Mouse (Mus musculus) neural tube, embryonic 11.5 days (tissue): ENCODE results near the gene Chrne. TPM values are rescaled to one million over a fixed set of nuclear protein-coding genes. Genes with fewer than 3 reads are reported as not detected.

ENCODE experiments used
- polyA plus RNA-seq: library from polyadenylated mRNA; unstranded; fragments of >200 nt; fragmentation: Nextera tagmentation; extraction: Ambion mirVana; gene quantifications from 2 replicates; pipeline ENCODE4 v1.2.1, GENCODE M21; 2014

Chrne gene
- polyA plus RNA-seq, 1 experiment from 2014 or later: not detected

Other genes starting within 250 kb of the Chrne start
- gene Pelp1, start 209.2 kb downstream of the Chrne start, polyA plus RNA-seq: 38.3 and 41.8 TPM in 2 replicates
- gene Arrb2, start 186.6 kb downstream of the Chrne start, polyA plus RNA-seq: 24.2 and 31.0 TPM in 2 replicates
- gene Med11, start 167.3 kb downstream of the Chrne start, polyA plus RNA-seq: 39.1 and 41.6 TPM in 2 replicates
- 0.19 TPM in 1 of 2 replicates, not detected in the other for gene Zmynd15, start 159.8 kb downstream of the Chrne start, polyA plus RNA-seq
- gene Cxcl16, start 159.2 kb downstream of the Chrne start, polyA plus RNA-seq: 0.84 and 0.93 TPM in 2 replicates
- gene Tm4sf5, start 114.0 kb downstream of the Chrne start, polyA plus RNA-seq: not detected in 2 replicates
- 0.39 TPM in 1 of 2 replicates, not detected in the other for gene Vmo1, start 104.6 kb downstream of the Chrne start, polyA plus RNA-seq
- gene Gltpd2, start 100.0 kb downstream of the Chrne start, polyA plus RNA-seq: 0.20 TPM in 1 of 2 replicates, not detected in the other
- 898 and 923 TPM in 2 replicates for gene Psmb6, start 93.8 kb downstream of the Chrne start, polyA plus RNA-seq
- not detected in 2 replicates for gene Gm40193, start 86.3 kb downstream of the Chrne start, polyA plus RNA-seq
- gene Pld2, start 79.2 kb downstream of the Chrne start, polyA plus RNA-seq: 2.9 and 4.0 TPM in 2 replicates
- gene Mink1, start 56.3 kb downstream of the Chrne start, polyA plus RNA-seq: 15.0 and 16.0 TPM in 2 replicates
- gene 4930544D05Rik, start 3.4 kb downstream of the Chrne start, polyA plus RNA-seq: not detected in 2 replicates
- gene Gp1ba, start 19.9 kb upstream of the Chrne start, polyA plus RNA-seq: 1.3 and 1.6 TPM in 2 replicates
- 86.4 and 92.9 TPM in 2 replicates for gene Rnf167, start 28.0 kb upstream of the Chrne start, polyA plus RNA-seq
- gene Slc25a11, start 28.3 kb upstream of the Chrne start, polyA plus RNA-seq: 142 and 146 TPM in 2 replicates
- 1,399 and 1,464 TPM in 2 replicates for gene Pfn1, start 35.4 kb upstream of the Chrne start, polyA plus RNA-seq
- gene Eno3, start 38.0 kb upstream of the Chrne start, polyA plus RNA-seq: 39.3 and 48.9 TPM in 2 replicates
- 146 and 152 TPM in 2 replicates for gene Spag7, start 50.2 kb upstream of the Chrne start, polyA plus RNA-seq
- 10.7 and 10.8 TPM in 2 replicates for gene Camta2, start 68.9 kb upstream of the Chrne start, polyA plus RNA-seq
- gene Inca1, start 80.9 kb upstream of the Chrne start, polyA plus RNA-seq: 0.86 and 1.3 TPM in 2 replicates
- gene Kif1c, start 81.3 kb upstream of the Chrne start, polyA plus RNA-seq: 5.4 and 6.5 TPM in 2 replicates
- 9.9 and 10.6 TPM in 2 replicates for gene Zfp3, start 145.0 kb upstream of the Chrne start, polyA plus RNA-seq
- 0.29 TPM in 1 of 2 replicates, not detected in the other for gene Scimp, start 193.4 kb upstream of the Chrne start, polyA plus RNA-seq
- gene Rabep1, start 225.6 kb upstream of the Chrne start, polyA plus RNA-seq: 39.3 and 40.7 TPM in 2 replicates